8 mouse cellular contexts compared by ENCODE assay signal in the genomic region with DNA sequence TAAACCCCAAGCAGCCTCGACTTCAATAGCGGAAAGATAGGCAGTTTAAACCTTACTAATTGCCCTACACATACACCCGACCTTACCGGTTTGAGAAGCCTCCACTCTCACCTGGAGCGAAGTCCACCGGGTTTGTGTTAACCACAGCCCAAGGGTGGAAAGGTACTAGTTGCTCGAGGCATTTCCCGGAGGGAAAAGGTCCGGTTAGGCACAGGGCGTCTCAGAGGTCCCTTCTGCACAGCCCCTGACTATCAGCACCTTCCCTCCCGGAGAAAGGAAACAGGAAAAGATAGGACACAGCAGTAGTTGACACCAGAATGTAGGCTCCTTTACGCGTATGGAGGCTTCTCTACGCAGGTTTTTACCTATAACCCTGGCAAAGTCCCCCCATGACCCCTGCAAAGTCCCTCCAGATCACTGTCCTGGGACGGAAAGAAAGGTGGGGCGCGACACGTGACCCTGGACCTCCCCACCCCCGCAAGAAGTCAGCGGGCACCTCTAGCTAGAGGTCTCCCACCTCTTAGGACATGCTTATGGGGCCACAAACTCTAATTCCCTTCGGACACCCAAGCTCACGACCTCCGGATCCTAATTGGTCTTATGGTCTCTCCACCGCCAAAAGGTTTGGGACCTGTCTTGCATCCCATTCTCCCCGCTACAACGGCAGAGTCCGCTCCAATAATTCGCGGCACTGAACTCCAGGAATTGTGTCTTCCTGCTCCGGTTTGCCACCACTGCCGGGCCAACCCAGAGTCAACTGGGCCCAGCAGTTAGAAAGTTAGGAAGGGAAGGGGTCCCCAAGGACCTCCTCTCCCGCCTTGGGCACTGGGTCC. TPM values are rescaled to one million over a fixed set of nuclear protein-coding genes. Genes with fewer than 3 reads are reported as not detected.
DNase-seq lines count a peak whose midpoint lies in the region; ATAC-seq and TF ChIP-seq lines count a peak whose summit lies in the region.

No protein-coding gene starts in this region.

- peak overlapping the region; percentile 81 to 90 for H3K4me3 ChIP-seq in ES-E14 (ENCODE audit: insufficient read depth in 1 of 2, low read depth in 1 of 2, low read length in 2 of 2, poor library complexity in 1 of 2, severe bottlenecking in 1 of 2)
- H3K4me3 ChIP-seq in forebrain, embryonic 15.5 days = peak overlapping the region; percentile 69
- peak overlapping the region; percentile 53 for H3K4me3 ChIP-seq in kidney, adult 2 months (ENCODE audit: insufficient read depth, low read depth, low read length)
- H3K4me3 ChIP-seq in midbrain, embryonic 12.5 days = peak overlapping the region; percentile 80

- in situ Hi-C loops in ES-E14 (cut with MboI; ENCODE audit: low sequenced_read_pairs in 2 of 2, unreplicated experiment in 2 of 2) = no loop called here

- 2% methylated on average over 32 of the region's 32 CpGs for WGBS in forebrain, embryonic 15.5 days
- 2% methylated on average over 32 of the region's 32 CpGs for WGBS in kidney, adult 2 months
- WGBS in midbrain, embryonic 12.5 days = 2% methylated on average over 32 of the region's 32 CpGs

- TF ChIP-seq CTCF in kidney, adult 2 months (conservative IDR thresholded peaks at IDR 0.05; ENCODE audit: insufficient read depth, insufficient read length, low read depth, low read length) = no peak

- peaks cover 9 to 20% of the 10 kb centered on the region in 2 experiments for H3K4me1 ChIP-seq in ES-E14 (ENCODE audit: control insufficient read depth in 2 of 2, insufficient read depth in 2 of 2, low read length in 2 of 2, poor library complexity in 1 of 2)
- peaks cover 24% of the 10 kb centered on the region for H3K4me1 ChIP-seq in forebrain, embryonic 15.5 days
- H3K4me1 ChIP-seq in kidney, adult 2 months (ENCODE audit: control insufficient read depth, insufficient read depth, low read length) = peaks cover 7% of the 10 kb centered on the region; the same call in 1 of the 2 replicates
- H3K4me1 ChIP-seq in midbrain, embryonic 12.5 days = peaks cover 23% of the 10 kb centered on the region

- no peaks in the 10 kb centered on the region for H3K9me3 ChIP-seq in ES-E14 (ENCODE audit: control insufficient read depth, insufficient read depth, low read depth, low read length)
- no peaks in the 10 kb centered on the region for H3K9me3 ChIP-seq in forebrain, embryonic 15.5 days
- no peaks in the 10 kb centered on the region for H3K9me3 ChIP-seq in midbrain, embryonic 12.5 days

- H3K36me3 ChIP-seq in ES-E14 (ENCODE audit: control insufficient read depth, insufficient read depth, low read length, poor library complexity, severe bottlenecking) = peaks cover 5% of the 10 kb centered on the region; the same call in 1 of the 2 replicates
- no peaks in the 10 kb centered on the region for H3K36me3 ChIP-seq in forebrain, embryonic 15.5 days
- H3K36me3 ChIP-seq in kidney, adult 2 months (ENCODE audit: control insufficient read depth, insufficient read depth, low read length) = no peaks in the 10 kb centered on the region
- H3K36me3 ChIP-seq in midbrain, embryonic 12.5 days = no peaks in the 10 kb centered on the region

- ATAC-seq in forebrain, embryonic 15.5 days (replicated peaks) = no peak
- ATAC-seq in midbrain, embryonic 12.5 days (ENCODE audit: low FRiP score, low read depth) = no peak

- no peak for TF ChIP-seq POLR2A in kidney, adult 2 months (IDR thresholded peaks at IDR 0.05; ENCODE audit: low read depth, low read length)

- peak overlapping the region; percentile 97 for H3K4me2 ChIP-seq in forebrain, embryonic 15.5 days (replicated peaks)
- H3K4me2 ChIP-seq in midbrain, embryonic 12.5 days (replicated peaks) = peak overlapping the region; percentile 97

- H3K27ac ChIP-seq in ES-E14 (ENCODE audit: insufficient read depth, low read depth, low read length, poor library complexity, severe bottlenecking) = no peak overlapping the region
- peak overlapping the region; percentile 83; the same call in 1 of the 2 replicates for H3K27ac ChIP-seq in forebrain, embryonic 15.5 days (replicated peaks)
- peak overlapping the region; percentile 87 for H3K27ac ChIP-seq in kidney, adult 2 months (ENCODE audit: insufficient read depth, low read depth, low read length)
- H3K27ac ChIP-seq in midbrain, embryonic 12.5 days (replicated peaks) = no peak overlapping the region

- H3K9ac ChIP-seq in ES-E14 (ENCODE audit: insufficient read depth, low read depth, low read length, poor library complexity, severe bottlenecking) = peak overlapping the region; percentile 86
- H3K9ac ChIP-seq in forebrain, embryonic 15.5 days (replicated peaks) = peak overlapping the region; percentile 61
- peak overlapping the region; percentile 70 for H3K9ac ChIP-seq in midbrain, embryonic 12.5 days (replicated peaks)

- DNase-seq in cerebellum, adult 11-12 months = peak; percentile 41
- DNase-seq in cerebellum, adult 9-10 months = no peak
- no peak for DNase-seq in ES-E14 (ENCODE audit: low read depth, low spot score)
- DNase-seq in kidney, adult 2 months = peak; percentile 78
- no peak for DNase-seq in urinary bladder, postnatal 14 days (ENCODE audit: low spot score)
- DNase-seq in layer of hippocampus, adult 11-12 months (ENCODE audit: low spot score) = no peak

- H3K27me3 ChIP-seq in forebrain, embryonic 15.5 days = no peaks in the 10 kb centered on the region
- no peaks in the 10 kb centered on the region for H3K27me3 ChIP-seq in kidney, adult 2 months (replicated peaks; ENCODE audit: control insufficient read depth, insufficient read depth, low read length)
- peaks cover 16% of the 10 kb centered on the region for H3K27me3 ChIP-seq in midbrain, embryonic 12.5 days

TF ChIP-seq in ES-E14, 5 proteins besides CTCF, POLR2A, EP300 and RAD21:
- no peak for TF ChIP-seq ZC3H11A (IDR thresholded peaks at IDR 0.05; ENCODE audit: borderline replicate concordance, low read depth, low read length)
- TF ChIP-seq ZNF384 (IDR thresholded peaks at IDR 0.05; ENCODE audit: low read depth, low read length) = no peak
- no peak for TF ChIP-seq HCFC1 (IDR thresholded peaks at IDR 0.05; ENCODE audit: borderline replicate concordance, insufficient read depth, low read length)
- TF ChIP-seq CHD2 (IDR thresholded peaks at IDR 0.05; ENCODE audit: low read depth, low read length) = no peak
- no peak for TF ChIP-seq MAFK (IDR thresholded peaks at IDR 0.05; ENCODE audit: insufficient read depth, low read depth, low read length)

RNA-seq across cellular contexts. Expression of gene Akap1, which starts 1.1 kb away (rescaled TPM):
- total RNA-seq in ES-E14 (2012; rRNA removed) = 184 and 262 TPM in 2 replicates
- 30.5 and 34.0 TPM in 2 replicates for polyA plus RNA-seq in forebrain, embryonic 15.5 days (2015; fragmentation: Nextera tagmentation; extraction: Ambion mirVana)
- 72.6 and 73.1 TPM in 2 replicates for polyA plus RNA-seq in kidney, adult 2 months (2012; rRNA removed)
- polyA plus RNA-seq in midbrain, embryonic 12.5 days (2016; fragmentation: Nextera tagmentation; extraction: Ambion mirVana) = 20.3 and 23.7 TPM in 2 replicates

Comparison
In these comparisons a context has a peak if more than half of its experiments do, and no peak if none do; other contexts are left out.
1. DNase-seq: peak in cerebellum, adult 11-12 months (single experiment) and kidney, adult 2 months (single experiment); none in cerebellum, adult 9-10 months (single experiment), ES-E14 (single experiment), urinary bladder, postnatal 14 days (single experiment) and layer of hippocampus, adult 11-12 months (single experiment).
2. H3K27ac ChIP-seq: peak in forebrain, embryonic 15.5 days (single experiment) and kidney, adult 2 months (single experiment); none in ES-E14 (single experiment) and midbrain, embryonic 12.5 days (single experiment).
3. Peak in every context shown above with its lines, with median percentiles within 50 percentile points of each other: H3K4me3 ChIP-seq and H3K9ac ChIP-seq.